Mouse (Mus musculus) heart, postnatal 4 days (tissue): Measurements from ENCODE around the gene Bcap31. TPM values are rescaled to one million over a fixed set of nuclear protein-coding genes. Genes with fewer than 3 reads are reported as not detected.

Experiments
- DNase-seq: peaks from one replicate; pipeline ENCODE4 v3.0.0; 2021
- total RNA-seq, 2 experiments: library from RNA; stranded (reverse); gene quantifications; 2 replicates each; pipeline ENCODE4 v1.2.3; 2021

Bcap31 gene
- total RNA-seq, 2 experiments from 2014 or later = 94.0 to 99.8 TPM

GRCm38 (mm10) chrX:73676668-73677067 is 39.3 kb downstream of the Bcap31 start:
- no peak for DNase-seq

DNA sequence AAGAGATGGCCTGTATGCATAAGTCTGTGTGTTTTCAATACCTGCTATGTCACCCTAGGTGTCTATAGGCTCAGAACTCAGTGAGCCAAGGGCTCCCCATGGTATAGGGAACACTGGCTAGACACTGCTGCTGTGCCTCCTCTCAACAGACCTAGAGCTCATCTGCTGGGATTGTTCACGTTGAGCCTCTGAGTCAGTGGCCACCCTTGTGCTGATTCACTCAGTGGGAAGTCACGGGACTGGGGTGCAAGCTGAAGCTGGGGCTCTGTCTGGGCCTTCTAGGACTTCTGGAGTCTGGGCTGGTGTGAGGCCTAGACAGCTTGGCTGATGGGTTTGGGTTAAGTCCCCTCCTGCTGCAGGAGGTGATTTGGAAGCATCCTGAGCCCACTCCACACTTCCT is 40.7 kb downstream of the Bcap31 start:
- no peak for DNase-seq

- peak; percentile 35 for DNase-seq
These were observed 41.9 kb downstream of the Bcap31 start for GRCm38 (mm10) chrX:73673968-73674661.

- DNase-seq = no peak
These were observed 42.4 kb downstream of the Bcap31 start for GRCm38 (mm10) chrX:73673619-73673967.

- peak; percentile 82 for DNase-seq
These were observed 42.9 kb downstream of the Bcap31 start, which contains the start of gene Slc6a8 for GRCm38 (mm10) chrX:73672879-73673618. TSS of gene Slc6a8 (plus strand) at chrX:73673150.

GRCm38 (mm10) chrX:73672031-73672431 is 43.9 kb downstream of the Bcap31 start:
- DNase-seq = peak; percentile 62

DNA sequence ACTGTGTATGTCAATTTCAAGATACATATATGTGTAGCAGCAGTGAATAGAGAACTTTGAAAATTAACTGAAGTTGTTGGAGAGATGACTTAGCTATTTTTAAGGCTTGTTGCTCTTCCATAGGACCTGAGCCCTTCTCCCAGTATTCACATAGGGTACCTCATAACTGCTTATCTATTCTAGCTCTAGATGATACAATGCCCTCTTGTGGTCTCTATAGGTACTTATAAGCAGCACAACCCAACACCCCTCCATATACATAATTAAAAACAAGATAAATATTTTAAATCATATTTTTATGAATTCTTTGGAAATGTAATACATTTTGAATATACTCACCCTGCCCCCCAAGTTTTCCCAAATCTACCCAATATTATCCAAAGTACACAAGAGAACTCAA is 52.8 kb downstream of the Bcap31 start:
- DNase-seq = no peak

DNA sequence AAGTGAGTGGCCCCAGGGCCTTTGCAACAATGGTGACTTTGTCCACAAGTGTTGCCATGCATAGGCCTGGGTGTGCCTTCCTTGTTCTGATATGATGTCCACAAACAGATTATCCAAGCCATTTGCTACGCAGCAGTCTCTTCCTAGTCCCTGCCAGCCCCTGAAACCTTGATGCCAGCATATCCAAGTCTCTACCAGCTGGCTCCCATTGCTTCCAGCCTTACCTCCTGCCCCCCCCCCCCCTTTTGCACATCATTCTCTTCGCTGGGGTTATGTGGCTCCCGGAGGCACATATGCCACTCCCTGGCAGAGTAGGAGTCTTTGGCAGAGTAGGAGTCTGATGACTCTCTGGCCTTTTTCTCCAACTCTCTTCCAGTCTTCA is 55.7 kb downstream of the Bcap31 start:
- DNase-seq = no peak

DNA sequence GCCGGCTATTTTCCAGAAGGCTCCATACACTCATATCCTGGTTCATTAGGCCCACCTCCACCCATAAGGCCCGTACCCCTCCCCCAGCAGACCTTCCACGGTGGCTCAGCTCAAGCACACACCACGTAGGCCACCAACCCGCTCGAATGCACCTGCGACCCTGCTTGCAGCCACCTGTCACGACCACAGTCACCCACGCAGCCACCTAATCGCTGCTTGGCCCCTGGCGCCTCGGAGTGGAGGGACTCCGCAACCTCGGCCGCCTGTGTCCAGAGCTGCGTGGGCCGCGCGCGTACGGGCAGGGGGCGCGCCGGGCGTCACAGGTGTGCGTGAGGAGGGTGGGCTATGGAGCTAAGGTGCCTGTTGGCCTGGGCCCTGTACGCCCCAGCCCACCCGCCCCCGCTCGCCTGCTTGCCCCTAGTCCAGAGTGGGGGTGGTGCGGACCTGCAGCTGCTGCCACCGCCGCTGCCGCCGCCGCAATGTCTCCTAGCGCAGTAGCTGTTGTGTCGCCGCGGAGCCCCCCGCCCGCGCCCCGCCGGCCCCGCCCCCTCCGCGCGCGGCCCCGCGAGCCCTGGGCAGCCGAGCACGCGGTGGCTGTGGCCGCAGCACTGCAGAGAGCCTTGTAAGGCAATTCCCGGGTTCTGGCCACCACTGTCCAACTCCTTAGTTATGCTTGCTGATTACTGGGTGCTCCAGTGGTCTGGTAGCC is 56.2 kb downstream of the Bcap31 start, which contains the start of gene Pnck:
TSS of gene Pnck (minus strand) at position 543 of the 709 bp plus-strand sequence.
- DNase-seq = peak; percentile 29

GRCm38 (mm10) chrX:73658936-73659574 is 56.9 kb downstream of the Bcap31 start:
- DNase-seq = no peak

DNA sequence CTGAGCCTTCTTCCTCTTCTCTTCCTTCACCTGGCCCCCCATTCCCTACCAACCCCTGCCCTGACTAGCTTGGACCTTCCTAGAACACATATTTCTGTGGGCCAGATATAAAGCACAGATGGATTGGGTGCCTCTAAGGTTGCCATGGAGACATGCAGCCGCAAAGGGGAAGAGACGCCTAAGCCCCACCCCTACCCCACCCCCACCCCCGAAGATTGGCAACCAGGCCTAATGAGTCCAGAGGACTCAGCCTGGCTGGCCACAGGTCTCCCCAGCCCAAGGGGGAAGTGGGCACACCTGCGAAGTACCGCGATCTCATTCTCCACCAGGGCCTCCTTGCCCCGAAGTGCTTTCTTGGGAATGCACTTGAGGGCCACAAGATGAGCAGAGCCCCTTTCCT is 57.6 kb downstream of the Bcap31 start:
- DNase-seq = no peak

DNA sequence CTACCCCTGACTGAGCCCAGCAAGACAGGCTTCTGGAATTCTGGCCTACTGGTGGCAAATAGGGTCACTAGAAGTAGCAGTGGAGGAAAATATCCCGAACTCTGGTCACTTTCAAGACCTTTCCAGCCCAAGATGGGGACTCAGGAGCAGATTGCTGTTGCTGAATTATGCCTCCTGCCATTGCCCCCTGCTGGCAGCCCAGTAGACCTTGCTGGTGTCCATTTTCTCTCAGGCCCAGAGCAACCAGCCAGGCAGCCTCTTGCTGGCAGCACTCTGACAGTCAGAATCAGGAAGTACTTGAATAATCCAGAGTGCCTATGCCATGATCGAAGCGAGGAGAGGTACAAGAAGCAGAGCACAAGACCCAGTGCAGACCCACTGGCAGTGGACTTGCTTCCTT is 60.4 kb downstream of the Bcap31 start:
- peak; percentile 40 for DNase-seq

- DNase-seq = peak; percentile 52
These were observed 61.8 kb downstream of the Bcap31 start for GRCm38 (mm10) chrX:73654177-73654576.

GRCm38 (mm10) chrX:73653392-73653791 is 62.6 kb downstream of the Bcap31 start:
- DNase-seq = no peak

DNA sequence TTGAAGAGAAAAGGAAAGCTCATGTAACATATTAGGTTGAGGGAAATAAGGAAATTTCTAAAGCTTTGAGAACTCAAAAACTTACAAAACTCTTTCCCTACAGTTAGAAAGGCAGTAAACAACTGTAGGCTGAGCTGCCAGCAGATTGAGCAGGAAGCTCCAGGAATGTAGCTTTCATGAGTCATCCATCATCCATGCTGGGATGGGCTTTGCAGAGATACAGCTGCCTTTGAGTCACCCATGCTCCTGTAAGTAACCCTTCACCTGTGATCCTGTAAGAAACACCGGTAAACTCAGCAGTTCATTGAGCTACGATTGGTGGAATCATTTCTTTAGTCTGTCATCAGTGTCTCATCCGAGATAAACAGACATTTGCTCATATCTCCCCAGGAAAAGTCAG is 65.1 kb downstream of the Bcap31 start:
- DNase-seq = no peak

DNA sequence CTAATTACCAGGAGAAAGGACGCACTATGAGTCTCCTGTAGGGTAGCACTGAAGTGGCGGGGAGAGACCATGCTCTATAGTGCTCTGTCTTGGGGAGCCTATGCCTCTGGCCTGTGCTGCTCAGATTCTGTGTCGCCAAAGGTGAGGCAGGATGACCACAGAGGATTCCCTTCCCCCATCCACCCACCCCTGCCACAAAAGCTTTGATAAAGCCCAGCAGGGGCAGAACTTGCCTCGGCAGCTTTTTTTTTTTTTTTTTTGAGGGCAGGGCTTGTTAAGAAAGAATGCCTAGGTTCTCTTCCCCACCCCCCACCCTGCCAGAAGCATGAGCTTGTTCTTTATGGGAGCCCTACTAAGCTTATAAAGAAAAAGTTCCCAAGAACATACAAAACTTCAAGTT is 70.9 kb downstream of the Bcap31 start:
- DNase-seq = no peak

DNA sequence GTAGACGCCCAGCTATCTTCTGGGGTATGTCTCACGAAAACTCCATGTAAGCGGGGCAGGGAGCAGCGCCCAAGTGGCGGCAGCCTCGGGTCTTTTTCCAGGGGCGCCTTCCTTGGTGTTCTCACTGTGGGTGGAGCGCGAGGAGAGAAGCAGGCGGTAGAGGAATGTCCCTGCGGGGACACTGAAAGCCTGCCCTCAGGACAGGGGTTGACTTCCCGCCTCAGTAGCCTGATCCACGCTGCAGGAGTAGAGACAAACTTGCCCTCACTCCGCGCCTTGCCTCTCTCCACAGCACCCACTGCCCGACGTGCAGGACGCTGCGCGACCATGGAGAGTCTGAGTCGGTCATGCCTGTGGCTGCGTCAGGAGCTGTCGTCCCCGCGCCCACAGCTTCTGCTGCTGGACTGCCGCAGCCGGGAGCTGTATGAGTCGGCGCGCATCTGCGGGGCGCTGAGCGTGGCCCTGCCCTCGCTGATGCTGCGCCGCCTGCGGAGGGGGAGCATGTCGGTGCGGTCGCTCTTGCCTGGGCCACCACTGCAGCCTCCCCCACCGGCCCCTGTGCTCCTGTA is 76.0 kb downstream of the Bcap31 start:
- DNase-seq = no peak

DNA sequence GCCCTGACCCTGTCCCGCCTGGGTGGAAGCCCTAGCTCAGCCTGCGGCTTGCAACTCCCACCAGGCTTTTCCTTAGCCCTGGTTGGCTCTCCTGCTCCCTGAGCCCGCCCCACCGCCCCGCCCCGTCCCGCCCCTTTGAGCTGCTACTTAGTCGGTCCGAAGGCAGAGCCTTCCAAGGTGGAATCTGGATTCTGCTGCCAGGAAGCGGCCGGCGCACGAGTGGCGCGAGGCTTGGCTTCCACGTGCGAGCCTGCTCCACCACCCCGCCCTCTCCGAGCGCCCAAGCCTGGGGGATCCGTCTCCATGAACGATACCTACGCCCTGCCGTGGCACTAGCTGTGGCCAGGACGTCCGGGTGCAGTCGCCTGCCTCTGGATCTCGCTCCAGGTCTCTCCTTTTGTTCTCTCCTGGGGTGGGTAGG is 76.7 kb downstream of the Bcap31 start, which contains the start of gene Dusp9:
TSS of gene Dusp9 (plus strand) at position 165 of the 421 bp plus-strand sequence.
- peak; percentile 33 for DNase-seq

DNA sequence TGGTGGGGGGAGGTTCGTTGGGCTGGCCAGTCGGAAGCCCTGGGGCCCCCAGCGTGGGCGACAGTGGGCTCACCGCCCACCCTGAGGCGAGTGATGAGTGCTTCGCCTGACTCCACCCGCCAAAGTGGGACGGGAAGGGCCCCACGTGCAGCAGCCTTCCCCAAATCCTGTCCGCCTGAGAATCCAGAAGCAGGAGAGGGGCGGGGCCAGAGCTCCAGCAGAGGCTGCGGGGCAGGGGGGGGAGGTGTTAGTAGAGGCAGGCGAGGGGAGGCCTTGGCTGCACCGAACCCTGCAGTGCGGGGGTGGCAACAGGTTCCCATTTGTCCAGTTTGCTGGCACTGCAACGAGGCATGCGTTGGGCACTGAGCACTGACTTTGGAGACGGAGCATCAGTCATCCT is 78.6 kb downstream of the Bcap31 start:
- DNase-seq = no peak
